Mouse (Mus musculus): ENCODE measurements around the gene Krtcap2.

- TF ChIP-seq CTCF (IDR thresholded peaks at IDR 0.05) (no peak), EP300 (IDR thresholded peaks at IDR 0.05) (no peak)
Measured at GRCm38 (mm10) chr3:89244982-89245687, 631 bp upstream of the Krtcap2 start.
